Mouse (Mus musculus) midbrain, embryonic 10.5 days (tissue): ENCODE measurements around the gene Rbm8a. TPM values are rescaled to one million over a fixed set of nuclear protein-coding genes. Genes with fewer than 3 reads are reported as not detected.

Source experiments
- DNase-seq: peaks from one replicate; pipeline ENCODE4 v3.0.0-alpha.2; 2017; ENCODE audit warnings: low spot score
- H3K27ac ChIP-seq: fragments of 300-500 bp; sonication (generic); replicated peaks from 2 replicates; pipeline ENCODE4 v1.5.1; 2016; ENCODE audit warnings: mild to moderate bottlenecking
- H3K27me3 ChIP-seq: fragments of 300-500 bp; sonication (generic); 2 replicates; pipeline ENCODE4 v1.6.1; 2016; ENCODE audit warnings: low read depth, mild to moderate bottlenecking; ENCODE audit not compliant: poor library complexity, severe bottlenecking
- H3K36me3 ChIP-seq: fragments of 300-500 bp; sonication (generic); 2 replicates; pipeline ENCODE4 v1.6.1; 2016; ENCODE audit warnings: mild to moderate bottlenecking, moderate library complexity
- H3K4me1 ChIP-seq: fragments of 300-500 bp; sonication (generic); 2 replicates; pipeline ENCODE4 v1.6.1; 2016
- H3K4me3 ChIP-seq: fragments of 300-500 bp; sonication (generic); 2 replicates; pipeline ENCODE4 v1.5.1; 2016; ENCODE audit warnings: mild to moderate bottlenecking, moderate library complexity
- H3K9me3 ChIP-seq: fragments of 300-500 bp; sonication (generic); replicated peaks from 2 replicates; pipeline ENCODE4 v1.6.1; 2016; ENCODE audit warnings: mild to moderate bottlenecking
- WGBS: fragments of 180-500 bp; shearing (Covaris S2); methylation state at CpG from one replicate; pipeline ENCODE4 v1.1.7; 2016; 5-methylcytosine and 5-hydroxymethylcytosine counted together
- polyA plus RNA-seq: library from polyadenylated mRNA; unstranded; fragments of >200 nt; fragmentation: Nextera tagmentation; extraction: Ambion mirVana; gene quantifications from 2 replicates; pipeline ENCODE4 v1.2.1, GENCODE M21; 2016

Gene Rbm8a
- polyA plus RNA-seq, 1 experiment from 2014 or later: 215 TPM

GRCm38 (mm10) chr3:96680269-96680956 lies 50.7 kb downstream of the Rbm8a start:
- Histone ChIP-seq H3K27me3 (peaks cover 64% of the 10 kb centered on the region), H3K4me1 (peaks cover 28% of the 10 kb centered on the region), H3K4me3 (no peak overlapping the region), H3K9me3 (no peaks in the 10 kb centered on the region), H3K27ac (no peak overlapping the region), H3K36me3 (no peaks in the 10 kb centered on the region)
- 16% methylated on average over 12 of the region's 12 CpGs for WGBS
- DNase-seq: no peak

Other genes with a start within 250 kb of the Rbm8a start
- 0.20 and 0.30 TPM in 2 replicates for gene BC107364, start 177.6 kb upstream of the Rbm8a start, polyA plus RNA-seq
- gene Hfe2, start 104.8 kb upstream of the Rbm8a start, polyA plus RNA-seq: 1.5 and 2.1 TPM in 2 replicates
- gene Txnip, start 72.0 kb upstream of the Rbm8a start, polyA plus RNA-seq: 31.5 and 41.7 TPM in 2 replicates
- 0.62 and 1.6 TPM in 2 replicates for gene Gm16253, start 52.9 kb upstream of the Rbm8a start, polyA plus RNA-seq
- 25.2 and 31.8 TPM in 2 replicates for gene Polr3gl, start 35.8 kb upstream of the Rbm8a start, polyA plus RNA-seq
- gene Ankrd34a, start 33.3 kb upstream of the Rbm8a start, polyA plus RNA-seq: 1.0 and 1.7 TPM in 2 replicates
- 5.3 and 5.7 TPM in 2 replicates for gene Lix1l, start 28.8 kb upstream of the Rbm8a start, polyA plus RNA-seq
- gene Pex11b, start 5.4 kb downstream of the Rbm8a start, polyA plus RNA-seq: 38.5 and 40.8 TPM in 2 replicates
- 0.15 and 0.21 TPM in 2 replicates for gene Gm42957, start 5.5 kb downstream of the Rbm8a start, polyA plus RNA-seq
- gene Itga10, start 15.7 kb downstream of the Rbm8a start, polyA plus RNA-seq: 0.36 and 0.64 TPM in 2 replicates
- gene Ankrd35, start 40.2 kb downstream of the Rbm8a start, polyA plus RNA-seq: 0.06 and 0.29 TPM in 2 replicates
- 50.6 and 57.3 TPM in 2 replicates for gene Pias3, start 66.5 kb downstream of the Rbm8a start, polyA plus RNA-seq
- 16.6 and 20.0 TPM in 2 replicates for gene Nudt17, start 78.6 kb downstream of the Rbm8a start, polyA plus RNA-seq
- gene Polr3c, start 97.7 kb downstream of the Rbm8a start, polyA plus RNA-seq: 44.3 and 47.0 TPM in 2 replicates
- 73.0 and 73.5 TPM in 2 replicates for gene Rnf115, start 97.7 kb downstream of the Rbm8a start, polyA plus RNA-seq
- gene Pdzk1, start 199.4 kb downstream of the Rbm8a start, polyA plus RNA-seq: 0.57 and 1.0 TPM in 2 replicates
- 0.10 and 0.22 TPM in 2 replicates for gene Cd160, start 199.4 kb downstream of the Rbm8a start, polyA plus RNA-seq